Mouse (Mus musculus) thymus, postnatal 36 days (tissue): ENCODE measurements around the gene Kcnab3.

Source experiments
- DNase-seq, 2 experiments: peaks; one replicate each; pipeline ENCODE4 v3.0.0; 2022; ENCODE audit warnings: mixed read lengths in 2 of 2

Gene Kcnab3

GRCm38 (mm10) chr11:69332713-69333253, 6.7 kb downstream of the Kcnab3 start:
- DNase-seq = no peak

DNA sequence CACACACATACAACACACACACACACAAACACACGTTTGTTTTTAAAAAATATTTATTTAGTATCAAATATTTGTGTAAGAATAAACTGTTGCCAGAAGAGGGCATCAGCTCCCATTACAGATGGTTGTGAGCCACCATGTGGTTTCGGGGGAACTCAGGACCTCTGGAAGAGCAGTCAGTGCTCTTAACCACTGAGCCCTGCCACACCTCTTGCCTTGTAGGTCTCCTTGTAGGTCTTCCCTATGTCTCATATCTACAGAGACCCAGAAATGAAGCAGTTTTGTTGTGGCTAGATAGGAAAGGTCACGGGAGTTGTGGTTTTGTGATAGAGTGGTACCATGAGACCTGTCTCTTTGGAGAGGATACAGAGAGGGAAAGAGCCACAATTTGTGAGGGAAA, 7.9 kb downstream of the Kcnab3 start:
- DNase-seq = no peak

DNA sequence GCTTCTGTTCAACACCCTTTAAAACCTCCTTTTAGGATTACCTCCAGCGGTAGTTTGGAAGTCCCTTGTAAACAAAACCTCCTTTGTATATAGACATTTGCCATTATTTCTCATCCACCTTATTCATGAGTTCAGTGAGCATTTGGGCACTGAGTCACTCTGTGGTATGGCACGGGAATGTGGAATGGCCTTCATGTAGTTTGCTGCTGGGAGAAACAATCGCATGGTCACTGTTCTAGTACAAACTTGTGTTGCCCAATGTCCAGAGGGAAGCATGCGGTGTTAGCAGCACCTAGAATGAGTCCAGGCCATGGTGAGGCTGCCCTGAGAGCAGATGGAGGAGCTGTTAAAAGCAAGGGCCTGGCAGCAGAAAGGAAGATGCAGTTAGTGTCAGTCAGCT, 8.7 kb downstream of the Kcnab3 start:
- no peak for DNase-seq

DNA sequence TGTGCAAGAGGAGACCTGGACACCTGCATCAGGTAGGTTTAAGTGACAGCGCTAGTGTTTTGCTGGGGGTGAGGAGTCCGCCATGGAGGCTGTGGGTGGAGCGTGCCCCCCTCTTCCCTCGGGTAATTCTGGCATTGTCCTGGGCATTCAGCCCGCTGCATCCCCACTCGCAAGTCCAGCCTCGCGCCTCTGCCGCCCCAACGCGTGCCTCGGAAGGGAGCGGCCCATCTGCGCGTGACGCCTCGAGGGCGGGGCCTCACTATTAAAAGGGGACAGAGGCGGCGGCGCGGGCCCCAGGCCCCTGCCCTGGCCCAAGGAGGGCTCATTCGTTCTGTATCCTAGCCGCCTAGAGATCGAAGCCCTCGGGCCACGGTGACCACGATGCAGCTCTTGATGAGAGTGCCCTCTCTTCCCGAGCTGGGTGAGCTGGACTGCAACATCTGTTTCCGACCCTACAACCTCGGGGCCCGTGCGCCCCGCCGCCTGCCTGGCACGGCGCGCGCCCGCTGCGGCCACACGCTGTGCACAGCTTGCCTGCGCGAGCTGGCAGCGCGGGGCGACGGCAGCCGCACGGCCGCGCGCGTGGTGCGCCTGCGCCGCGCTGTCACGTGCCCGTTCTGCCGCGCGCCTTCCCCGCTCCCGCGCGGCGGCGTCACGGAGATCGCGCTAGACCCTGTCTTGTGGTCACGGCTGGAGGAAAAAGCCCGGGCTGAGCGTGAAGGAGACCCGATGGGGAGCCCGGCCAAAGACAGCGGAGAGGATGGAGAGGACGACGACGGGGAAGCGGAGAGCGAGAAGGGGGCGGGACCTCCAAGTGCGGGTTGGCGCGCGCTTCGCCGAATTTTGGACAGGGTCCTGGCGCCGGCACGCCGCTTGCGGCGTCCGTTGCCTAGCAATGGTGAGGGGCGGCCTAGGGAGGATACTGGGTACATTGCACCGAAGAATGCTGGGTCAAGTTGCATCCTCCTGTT, 14.4 kb downstream of the Kcnab3 start, which contains the start of gene Rnf227:
TSS of gene Rnf227 (plus strand) at position 301 of the 971 bp plus-strand sequence.
- DNase-seq = peak; percentile 73 to 84

- no peak for DNase-seq
Observed at GRCm38 (mm10) chr11:69346441-69346840, 20.4 kb downstream of the Kcnab3 start.

DNA sequence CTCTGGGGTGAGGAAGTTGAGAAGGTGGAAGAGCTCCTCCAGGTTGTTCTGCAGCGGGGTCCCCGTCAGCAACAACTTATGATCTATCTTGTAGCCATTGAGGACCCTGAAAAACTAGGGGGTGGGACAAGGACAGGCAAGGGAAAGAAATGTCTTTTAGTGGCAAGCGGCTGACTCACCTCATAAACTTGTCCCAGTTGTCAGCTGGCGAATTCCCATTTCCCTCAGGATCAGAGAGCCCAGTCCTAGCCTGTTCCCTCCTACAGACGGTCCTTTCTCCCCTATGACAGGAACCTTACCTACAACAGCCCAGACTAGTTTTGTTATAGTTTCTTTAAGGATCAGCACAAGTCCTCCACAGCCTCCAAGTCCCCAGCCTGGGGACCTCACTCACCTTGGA, 30.5 kb downstream of the Kcnab3 start:
- no peak for DNase-seq

DNA sequence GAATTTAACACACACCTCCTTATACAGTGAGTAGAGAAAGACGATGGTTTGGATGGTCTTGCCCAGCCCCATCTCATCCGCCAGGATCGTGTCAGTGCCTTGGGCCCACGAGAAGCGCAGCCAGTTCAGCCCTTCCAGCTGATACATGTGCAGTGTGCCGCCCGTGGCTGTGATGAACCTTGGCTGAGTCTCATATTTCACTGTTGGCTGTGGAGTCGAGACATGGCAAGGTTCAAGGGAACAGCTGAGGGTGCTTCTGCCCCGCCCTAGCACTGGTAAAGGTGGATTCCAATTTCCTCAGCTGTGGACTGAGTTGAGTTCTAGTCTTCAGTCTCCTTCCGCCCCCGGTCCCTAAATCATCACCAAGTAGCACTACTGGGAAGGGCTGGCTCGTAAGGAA, 31.6 kb downstream of the Kcnab3 start:
- DNase-seq = no peak

DNA sequence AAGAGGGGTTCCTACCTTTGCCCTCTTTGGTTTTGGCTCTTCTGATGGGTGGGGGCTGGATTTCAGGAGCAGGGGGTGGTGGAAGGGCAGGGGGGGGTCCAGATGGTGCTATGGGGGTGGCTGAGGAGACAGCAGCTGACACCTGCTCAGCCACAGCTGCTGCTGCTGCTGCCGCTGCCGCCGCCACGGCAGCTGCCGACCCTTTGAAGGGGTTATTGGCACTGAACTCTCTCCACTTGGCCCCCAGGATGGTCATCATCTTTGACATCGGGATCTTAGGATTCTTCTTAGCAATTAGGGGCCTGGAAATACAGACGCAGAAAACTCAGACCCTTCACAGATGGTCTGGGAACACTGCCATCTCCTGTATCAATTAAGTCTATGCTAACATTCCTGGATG, 36.0 kb downstream of the Kcnab3 start:
- no peak for DNase-seq

- DNase-seq = no peak
Observed at GRCm38 (mm10) chr11:69362479-69362878, 36.4 kb downstream of the Kcnab3 start.

DNA sequence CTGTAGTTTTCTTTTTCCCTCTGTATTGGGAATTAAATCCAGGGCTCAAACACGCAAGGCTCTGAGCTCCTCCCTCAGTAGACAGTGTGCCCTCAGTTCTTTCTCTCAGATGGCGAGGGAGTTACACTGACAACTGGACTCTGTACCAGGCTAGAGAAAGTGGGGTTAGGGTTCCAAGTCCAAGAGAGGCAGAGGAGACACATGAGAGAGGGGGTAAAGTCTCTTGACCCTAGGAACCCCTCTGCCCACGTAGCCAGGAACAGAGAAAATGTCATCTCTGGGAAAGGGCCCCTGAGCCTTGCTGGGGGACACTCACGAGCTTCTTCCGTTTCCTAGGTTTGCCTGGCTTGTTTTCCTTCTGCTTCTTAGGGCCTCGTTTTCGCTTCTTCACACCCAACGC, 38.3 kb downstream of the Kcnab3 start:
- no peak for DNase-seq

GRCm38 (mm10) chr11:69364910-69365309, 38.9 kb downstream of the Kcnab3 start:
- DNase-seq = peak; percentile 24 to 40

- no peak for DNase-seq
Observed at GRCm38 (mm10) chr11:69365722-69366121, 39.7 kb downstream of the Kcnab3 start.

- peak; percentile 87 to 91 for DNase-seq
Observed at GRCm38 (mm10) chr11:69366157-69366854, 40.2 kb downstream of the Kcnab3 start.

- DNase-seq = peak in 1 of 2 experiments; percentile 47
Observed at GRCm38 (mm10) chr11:69366855-69367615, 41.0 kb downstream of the Kcnab3 start.

GRCm38 (mm10) chr11:69367616-69368355, 41.7 kb downstream of the Kcnab3 start:
- DNase-seq = no peak

- DNase-seq = peak; percentile 45 to 64
Observed at GRCm38 (mm10) chr11:69368356-69369214, 42.5 kb downstream of the Kcnab3 start.

- DNase-seq = peak; percentile 52 to 57
Observed at GRCm38 (mm10) chr11:69369215-69369989, 43.3 kb downstream of the Kcnab3 start, which contains the start of gene Chd3. Gene Chd3 (minus strand): TSS chr11:69369406.

DNA sequence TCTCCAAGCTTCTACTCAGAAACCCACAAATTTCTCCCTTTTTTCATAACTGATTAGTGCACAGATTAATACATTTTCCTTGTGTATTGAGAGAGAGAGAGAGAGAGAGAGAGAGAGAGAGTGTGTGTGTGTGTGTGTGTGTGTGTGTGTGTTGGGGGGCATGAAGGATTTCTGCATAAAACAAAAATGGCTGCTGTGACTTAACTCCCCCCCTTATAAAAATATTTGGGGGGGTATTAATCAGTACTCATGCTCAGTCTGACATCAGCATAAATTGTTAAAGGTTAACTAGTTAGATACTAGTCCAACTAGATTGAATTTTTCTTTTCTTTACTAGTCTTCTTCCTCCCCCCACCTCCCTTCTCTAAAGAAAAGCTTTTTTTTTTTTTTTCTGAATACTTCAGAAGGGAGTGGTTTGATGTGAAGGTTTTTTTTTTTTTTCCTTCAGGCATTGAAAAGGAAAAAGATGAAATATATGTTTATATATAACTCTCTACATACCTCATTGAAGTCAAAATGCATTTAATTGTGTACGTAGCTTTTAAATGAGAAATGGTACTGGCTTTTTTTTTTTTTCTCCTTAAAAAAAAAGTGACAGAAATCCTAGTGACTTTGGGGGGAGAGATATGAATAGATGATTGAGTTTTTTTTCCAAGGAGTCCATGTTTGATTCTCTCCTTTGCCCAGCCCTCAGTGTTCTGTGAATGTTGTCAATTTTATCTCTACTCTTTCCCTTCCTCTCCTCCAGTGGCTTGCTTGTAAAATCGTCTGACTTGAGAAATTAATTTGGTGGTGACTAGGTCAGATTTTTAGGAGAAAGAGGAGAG, 44.1 kb downstream of the Kcnab3 start:
- DNase-seq = no peak

- DNase-seq = no peak
Observed at GRCm38 (mm10) chr11:69370817-69371215, 44.8 kb downstream of the Kcnab3 start.
